Mouse (Mus musculus) hindbrain, embryonic 12.5 days (tissue): ENCODE results near the gene Mex3a. TPM values are rescaled to one million over a fixed set of nuclear protein-coding genes. Genes with fewer than 3 reads are reported as not detected.

ENCODE experiments used
- ATAC-seq: fragments of 200-750 bp; cut with Nextera tagmentation; 2 replicates; pipeline ENCODE4 v1.8.0; 2017; ENCODE audit warnings: moderate TSS enrichment; ENCODE audit not compliant: low FRiP score
- H3K27ac ChIP-seq: fragments of 300-500 bp; sonication (generic); 2 replicates; pipeline ENCODE4 v1.5.1; 2016; ENCODE audit warnings: mild to moderate bottlenecking
- H3K27me3 ChIP-seq: fragments of 300-500 bp; sonication (generic); 2 replicates; pipeline ENCODE4 v1.6.1; 2016; ENCODE audit warnings: mild to moderate bottlenecking
- H3K36me3 ChIP-seq: fragments of 300-500 bp; sonication (generic); 2 replicates; pipeline ENCODE4 v1.6.1; 2016; ENCODE audit warnings: mild to moderate bottlenecking
- H3K4me1 ChIP-seq: fragments of 300-500 bp; sonication (generic); 2 replicates; pipeline ENCODE4 v1.6.1; 2016
- H3K4me2 ChIP-seq: fragments of 300-500 bp; sonication (generic); replicated peaks from 2 replicates; pipeline ENCODE4 v1.6.1; 2016; ENCODE audit warnings: mild to moderate bottlenecking
- H3K4me3 ChIP-seq: fragments of 300-500 bp; sonication (generic); 2 replicates; pipeline ENCODE4 v1.5.1; 2016; ENCODE audit warnings: mild to moderate bottlenecking
- H3K9ac ChIP-seq: fragments of 300-500 bp; sonication (generic); 2 replicates; pipeline ENCODE4 v1.6.1; 2016; ENCODE audit warnings: mild to moderate bottlenecking, moderate library complexity
- H3K9me3 ChIP-seq: fragments of 300-500 bp; sonication (generic); replicated peaks from 2 replicates; pipeline ENCODE4 v1.6.1; 2016; ENCODE audit warnings: mild to moderate bottlenecking
- WGBS: fragments of 180-500 bp; shearing (Covaris S2); methylation state at CpG from one replicate; pipeline ENCODE4 v1.1.7; 2016; 5-methylcytosine and 5-hydroxymethylcytosine counted together
- polyA plus RNA-seq: library from polyadenylated mRNA; unstranded; fragments of >200 nt; fragmentation: Nextera tagmentation; extraction: Ambion mirVana; gene quantifications from 2 replicates; pipeline ENCODE4 v1.2.1, GENCODE M21; 2016

Gene Mex3a
- polyA plus RNA-seq, 1 experiment from 2014 or later, result 44.2 TPM

GRCm38 (mm10) chr3:88532689-88533511 is 705 bp downstream of the Mex3a start:
- Histone ChIP-seq H3K4me2 (peak overlapping the region; percentile 95), H3K27ac (peak overlapping the region; percentile 99), H3K4me1 (peaks cover 65% of the 10 kb centered on the region), H3K36me3 (peaks cover 25% of the 10 kb centered on the region), H3K9me3 (no peaks in the 10 kb centered on the region), H3K27me3 (no peaks in the 10 kb centered on the region), H3K9ac (peak overlapping the region; percentile 99), H3K4me3 (peak overlapping the region; percentile 94)
- under 1% methylated on average over 40 of the region's 40 CpGs for WGBS
- peak; percentile 23 for ATAC-seq

- peak overlapping the region; percentile 94 for H3K4me3 ChIP-seq
- no peaks in the 10 kb centered on the region for H3K27me3 ChIP-seq
- H3K4me1 ChIP-seq, result peaks cover 66% of the 10 kb centered on the region
- no peak for ATAC-seq
- H3K27ac ChIP-seq, result peak overlapping the region; percentile 99
- 2% methylated on average over 3 of the region's 5 CpGs for WGBS
- H3K4me2 ChIP-seq, result peak overlapping the region; percentile 95
- peak overlapping the region; percentile 99 for H3K9ac ChIP-seq
- H3K36me3 ChIP-seq, result peaks cover 34% of the 10 kb centered on the region
- H3K9me3 ChIP-seq, result no peaks in the 10 kb centered on the region
Measured at GRCm38 (mm10) chr3:88533706-88534105, 1.5 kb downstream of the Mex3a start.

GRCm38 (mm10) chr3:88535005-88535404 is 2.8 kb downstream of the Mex3a start:
- Histone ChIP-seq H3K36me3 (peaks cover 39% of the 10 kb centered on the region), H3K4me3 (peak overlapping the region; percentile 94), H3K27me3 (no peaks in the 10 kb centered on the region), H3K4me1 (peaks cover 62% of the 10 kb centered on the region), H3K27ac (peak overlapping the region; percentile 99), H3K4me2 (peak overlapping the region; percentile 95), H3K9me3 (no peaks in the 10 kb centered on the region), H3K9ac (peak overlapping the region; percentile 99)
- WGBS, result 4% methylated on average over 3 of the region's 3 CpGs
- ATAC-seq, result no peak

GRCm38 (mm10) chr3:88535527-88535926 is 3.3 kb downstream of the Mex3a start:
- H3K9ac ChIP-seq, result peak overlapping the region; percentile 99
- 37% methylated on average over 4 of the region's 4 CpGs for WGBS
- H3K4me3 ChIP-seq, result peak overlapping the region; percentile 94
- H3K4me2 ChIP-seq, result peak overlapping the region; percentile 95
- peaks cover 62% of the 10 kb centered on the region for H3K4me1 ChIP-seq
- ATAC-seq, result no peak
- no peaks in the 10 kb centered on the region for H3K27me3 ChIP-seq
- H3K27ac ChIP-seq, result peak overlapping the region; percentile 99
- no peaks in the 10 kb centered on the region for H3K9me3 ChIP-seq
- peaks cover 44% of the 10 kb centered on the region for H3K36me3 ChIP-seq

- Histone ChIP-seq H3K4me1 (peaks cover 67% of the 10 kb centered on the region), H3K9me3 (no peaks in the 10 kb centered on the region), H3K4me2 (peak overlapping the region; percentile 95), H3K27ac (peak overlapping the region; percentile 66), H3K4me3 (peak overlapping the region; percentile 94), H3K9ac (peak overlapping the region; percentile 99), H3K27me3 (no peaks in the 10 kb centered on the region), H3K36me3 (peaks cover 48% of the 10 kb centered on the region)
- ATAC-seq, result no peak
- 6% methylated on average over 62 of the region's 64 CpGs for WGBS
Measured at GRCm38 (mm10) chr3:88536103-88536930, 4.1 kb downstream of the Mex3a start.

GRCm38 (mm10) chr3:88537146-88537545 is 5.0 kb downstream of the Mex3a start:
- peak overlapping the region; percentile 95 for H3K4me2 ChIP-seq
- peak overlapping the region; percentile 99 for H3K9ac ChIP-seq
- H3K36me3 ChIP-seq, result peaks cover 48% of the 10 kb centered on the region
- peaks cover 69% of the 10 kb centered on the region for H3K4me1 ChIP-seq
- H3K9me3 ChIP-seq, result no peaks in the 10 kb centered on the region
- no peak for ATAC-seq
- H3K27ac ChIP-seq, result peak overlapping the region; percentile 66
- 63% methylated on average over 6 of the region's 6 CpGs for WGBS
- no peaks in the 10 kb centered on the region for H3K27me3 ChIP-seq
- H3K4me3 ChIP-seq, result peak overlapping the region; percentile 94

GRCm38 (mm10) chr3:88538271-88539145 is 6.3 kb downstream of the Mex3a start:
- no peaks in the 10 kb centered on the region for H3K27me3 ChIP-seq
- H3K36me3 ChIP-seq, result peaks cover 48% of the 10 kb centered on the region
- WGBS, result 21% methylated on average over 9 of the region's 9 CpGs
- H3K4me3 ChIP-seq, result peak overlapping the region; percentile 94
- H3K9me3 ChIP-seq, result no peaks in the 10 kb centered on the region
- peak overlapping the region; percentile 68 for H3K27ac ChIP-seq
- ATAC-seq, result no peak
- H3K4me1 ChIP-seq, result peaks cover 73% of the 10 kb centered on the region
- peak overlapping the region; percentile 95 for H3K4me2 ChIP-seq
- H3K9ac ChIP-seq, result peak overlapping the region; percentile 46

- H3K4me2 ChIP-seq, result peak overlapping the region; percentile 22; the same call in 1 of the 2 replicates
- H3K4me1 ChIP-seq, result peaks cover 70% of the 10 kb centered on the region
- 10% methylated on average over 3 of the region's 3 CpGs for WGBS
- H3K4me3 ChIP-seq, result no peak overlapping the region
- H3K9me3 ChIP-seq, result no peaks in the 10 kb centered on the region
- no peak overlapping the region for H3K9ac ChIP-seq
- no peak; the same call in 1 of the 2 replicates for ATAC-seq
- H3K27me3 ChIP-seq, result no peaks in the 10 kb centered on the region
- peaks cover 48% of the 10 kb centered on the region for H3K36me3 ChIP-seq
- H3K27ac ChIP-seq, result peak overlapping the region; percentile 30; the same call in 1 of the 2 replicates
Measured at GRCm38 (mm10) chr3:88539397-88539796, 7.2 kb downstream of the Mex3a start.

- H3K4me1 ChIP-seq, result peaks cover 63% of the 10 kb centered on the region
- no peak overlapping the region; the same call in 1 of the 2 replicates for H3K4me2 ChIP-seq
- H3K27me3 ChIP-seq, result no peaks in the 10 kb centered on the region
- peak overlapping the region; percentile 52 for H3K27ac ChIP-seq
- H3K4me3 ChIP-seq, result no peak overlapping the region
- no peaks in the 10 kb centered on the region for H3K9me3 ChIP-seq
- H3K9ac ChIP-seq, result peak overlapping the region; percentile 51
- ATAC-seq, result no peak
- H3K36me3 ChIP-seq, result peaks cover 48% of the 10 kb centered on the region
- 59% methylated on average over 5 of the region's 5 CpGs for WGBS
Measured at GRCm38 (mm10) chr3:88540085-88540484, 7.9 kb downstream of the Mex3a start.

GRCm38 (mm10) chr3:88541622-88542401 is 9.6 kb downstream of the Mex3a start:
- Histone ChIP-seq H3K9me3 (no peaks in the 10 kb centered on the region), H3K4me3 (no peak overlapping the region), H3K9ac (no peak overlapping the region), H3K27ac (peak overlapping the region; percentile 45; the same call in 1 of the 2 replicates), H3K4me2 (no peak overlapping the region), H3K36me3 (peaks cover 33% of the 10 kb centered on the region), H3K4me1 (peaks cover 45% of the 10 kb centered on the region), H3K27me3 (no peaks in the 10 kb centered on the region)
- WGBS, result 71% methylated on average over 6 of the region's 7 CpGs
- ATAC-seq, result peak; percentile 21

GRCm38 (mm10) chr3:88542486-88542885 is 10.3 kb downstream of the Mex3a start:
- ATAC-seq, result no peak
- no peak overlapping the region for H3K9ac ChIP-seq
- WGBS, result 78% methylated on average over 4 of the region's 4 CpGs
- peaks cover 27% of the 10 kb centered on the region for H3K36me3 ChIP-seq
- no peak overlapping the region for H3K4me2 ChIP-seq
- H3K4me3 ChIP-seq, result no peak overlapping the region
- no peak overlapping the region for H3K27ac ChIP-seq
- peaks cover 39% of the 10 kb centered on the region for H3K4me1 ChIP-seq
- no peaks in the 10 kb centered on the region for H3K27me3 ChIP-seq
- H3K9me3 ChIP-seq, result no peaks in the 10 kb centered on the region
